In genomic region chr1:89076777-89077176, GRCm38 (mm10) we compare ENCODE assay signal across 14 mouse cellular contexts.
"Had no signal": no experiment of that assay in that cellular context is flagged by ENCODE, and none has a peak within 500 bp of the region (broad histone marks: within the 10 kb centered on the region; RNA-seq: fewer than 3 reads in every experiment).

No protein-coding gene starts in this region.

- H3K36me3 ChIP-seq: liver, embryonic 15.5 days; midbrain, embryonic 15.5 days; neural tube, embryonic 12.5 days had no signal

- H3K27ac ChIP-seq: left cerebral cortex, adult 2 months; limb, embryonic 10.5 days; liver, embryonic 15.5 days; midbrain, embryonic 15.5 days; neural tube, embryonic 12.5 days; stomach, postnatal 0 days had no signal

- H3K27me3 ChIP-seq: midbrain, embryonic 15.5 days; neural tube, embryonic 12.5 days had no signal

- ATAC-seq: lung, postnatal 0 days; midbrain, embryonic 15.5 days had no signal

- H3K4me3 ChIP-seq: left cerebral cortex, adult 2 months; limb, embryonic 10.5 days; liver, embryonic 15.5 days; midbrain, embryonic 15.5 days; neural tube, embryonic 12.5 days had no signal

- H3K9me3 ChIP-seq: limb, embryonic 10.5 days; liver, embryonic 15.5 days; midbrain, embryonic 15.5 days; neural tube, embryonic 12.5 days had no signal

- H3K9ac ChIP-seq: liver, embryonic 15.5 days; midbrain, embryonic 15.5 days; neural tube, embryonic 12.5 days had no signal

- H3K4me2 ChIP-seq: liver, embryonic 11.5 days; liver, embryonic 15.5 days; midbrain, embryonic 15.5 days; neural tube, embryonic 12.5 days had no signal

- DNase-seq: kidney, adult 18-20 months; kidney, postnatal 14 days; lung, adult 2 months; lung, postnatal 36 days; thymus, adult 2 months; thymus, postnatal 25 days had no signal
